Mouse (Mus musculus): ENCODE results near the gene Galnt18. TPM values are rescaled to one million over a fixed set of nuclear protein-coding genes. Genes with fewer than 3 reads are reported as not detected.

Galnt18 gene
- polyA plus RNA-seq, 1 experiment, result 13.6 TPM

- 79% methylated on average over 3 of the region's 3 CpGs for WGBS
- Histone ChIP-seq H3K27ac (ENCODE audit: control insufficient read depth, insufficient read depth, low read length) (no peak overlapping the region), H3K4me1 (replicated peaks; ENCODE audit: control insufficient read depth, insufficient read depth, low read length) (no peaks in the 10 kb centered on the region)
Measured at GRCm38 (mm10) chr7:111699446-111699845, 80.3 kb downstream of the Galnt18 start.

GRCm38 (mm10) chr7:111696226-111696625 lies 83.6 kb downstream of the Galnt18 start:
- no peak overlapping the region for H3K4me3 ChIP-seq (ENCODE audit: control insufficient read depth, insufficient read depth, low read length)
- no peak for DNase-seq

More at GRCm38 (mm10) chr7:111699446-111699845, 80.3 kb downstream of the Galnt18 start:
- no peaks in the 10 kb centered on the region for H3K36me3 ChIP-seq (ENCODE audit: control insufficient read depth, insufficient read depth, low read length)
- H3K27me3 ChIP-seq (ENCODE audit: control insufficient read depth, insufficient read depth, low read length), result no peaks in the 10 kb centered on the region
- DNase-seq, result no peak
- TF ChIP-seq CTCF (IDR thresholded peaks at IDR 0.05; ENCODE audit: borderline replicate concordance, control insufficient read depth, extremely low read depth, insufficient read depth, low read length, poor library complexity), result no peak
- TF ChIP-seq POLR2A (IDR thresholded peaks at IDR 0.05; ENCODE audit: control insufficient read depth, extremely low read depth, insufficient read depth, low read length, poor library complexity), result no peak
- no peak overlapping the region for H3K4me3 ChIP-seq (ENCODE audit: control insufficient read depth, insufficient read depth, low read length)

GRCm38 (mm10) chr7:111694312-111694711 lies 85.5 kb downstream of the Galnt18 start:
- Histone ChIP-seq H3K4me1 (replicated peaks; ENCODE audit: control insufficient read depth, insufficient read depth, low read length) (no peaks in the 10 kb centered on the region), H3K4me3 (ENCODE audit: control insufficient read depth, insufficient read depth, low read length) (no peak overlapping the region), H3K36me3 (ENCODE audit: control insufficient read depth, insufficient read depth, low read length) (no peaks in the 10 kb centered on the region), H3K27ac (ENCODE audit: control insufficient read depth, insufficient read depth, low read length) (no peak overlapping the region), H3K27me3 (ENCODE audit: control insufficient read depth, insufficient read depth, low read length) (no peaks in the 10 kb centered on the region)
- no peak for DNase-seq
- no peak for TF ChIP-seq CTCF (IDR thresholded peaks at IDR 0.05; ENCODE audit: borderline replicate concordance, control insufficient read depth, extremely low read depth, insufficient read depth, low read length, poor library complexity)
- no peak for TF ChIP-seq POLR2A (IDR thresholded peaks at IDR 0.05; ENCODE audit: control insufficient read depth, extremely low read depth, insufficient read depth, low read length, poor library complexity)
- 90% methylated on average over 6 of the region's 6 CpGs for WGBS

More at GRCm38 (mm10) chr7:111696226-111696625, 83.6 kb downstream of the Galnt18 start:
- Histone ChIP-seq H3K27ac (ENCODE audit: control insufficient read depth, insufficient read depth, low read length) (no peak overlapping the region), H3K4me1 (replicated peaks; ENCODE audit: control insufficient read depth, insufficient read depth, low read length) (no peaks in the 10 kb centered on the region), H3K36me3 (ENCODE audit: control insufficient read depth, insufficient read depth, low read length) (no peaks in the 10 kb centered on the region), H3K27me3 (ENCODE audit: control insufficient read depth, insufficient read depth, low read length) (no peaks in the 10 kb centered on the region)
- TF ChIP-seq CTCF (IDR thresholded peaks at IDR 0.05; ENCODE audit: borderline replicate concordance, control insufficient read depth, extremely low read depth, insufficient read depth, low read length, poor library complexity) (no peak), POLR2A (IDR thresholded peaks at IDR 0.05; ENCODE audit: control insufficient read depth, extremely low read depth, insufficient read depth, low read length, poor library complexity) (no peak)

- no peak for DNase-seq
- no peaks in the 10 kb centered on the region for H3K4me1 ChIP-seq (replicated peaks; ENCODE audit: control insufficient read depth, insufficient read depth, low read length)
- 90% methylated on average over 9 of the region's 9 CpGs for WGBS
- H3K27me3 ChIP-seq (ENCODE audit: control insufficient read depth, insufficient read depth, low read length), result no peaks in the 10 kb centered on the region
- no peak overlapping the region for H3K4me3 ChIP-seq (ENCODE audit: control insufficient read depth, insufficient read depth, low read length)
- no peak overlapping the region for H3K27ac ChIP-seq (ENCODE audit: control insufficient read depth, insufficient read depth, low read length)
- no peaks in the 10 kb centered on the region for H3K36me3 ChIP-seq (ENCODE audit: control insufficient read depth, insufficient read depth, low read length)
- TF ChIP-seq CTCF (IDR thresholded peaks at IDR 0.05; ENCODE audit: borderline replicate concordance, control insufficient read depth, extremely low read depth, insufficient read depth, low read length, poor library complexity) (no peak), POLR2A (IDR thresholded peaks at IDR 0.05; ENCODE audit: control insufficient read depth, extremely low read depth, insufficient read depth, low read length, poor library complexity) (no peak)
Measured at GRCm38 (mm10) chr7:111692641-111693261, 87.0 kb downstream of the Galnt18 start.

- H3K27me3 ChIP-seq (ENCODE audit: control insufficient read depth, insufficient read depth, low read length), result no peaks in the 10 kb centered on the region
- H3K4me3 ChIP-seq (ENCODE audit: control insufficient read depth, insufficient read depth, low read length), result no peak overlapping the region
- no peaks in the 10 kb centered on the region for H3K36me3 ChIP-seq (ENCODE audit: control insufficient read depth, insufficient read depth, low read length)
- WGBS, result 99% methylated on average over 3 of the region's 3 CpGs
- H3K4me1 ChIP-seq (replicated peaks; ENCODE audit: control insufficient read depth, insufficient read depth, low read length), result no peaks in the 10 kb centered on the region
- no peak for TF ChIP-seq CTCF (IDR thresholded peaks at IDR 0.05; ENCODE audit: borderline replicate concordance, control insufficient read depth, extremely low read depth, insufficient read depth, low read length, poor library complexity)
- DNase-seq, result no peak
- no peak overlapping the region for H3K27ac ChIP-seq (ENCODE audit: control insufficient read depth, insufficient read depth, low read length)
Measured at GRCm38 (mm10) chr7:111680108-111680507, 99.7 kb downstream of the Galnt18 start.

GRCm38 (mm10) chr7:111676483-111676882 lies 103.3 kb downstream of the Galnt18 start:
- 85% methylated on average over 3 of the region's 3 CpGs for WGBS
- H3K4me3 ChIP-seq (ENCODE audit: control insufficient read depth, insufficient read depth, low read length), result no peak overlapping the region
- H3K27me3 ChIP-seq (ENCODE audit: control insufficient read depth, insufficient read depth, low read length), result no peaks in the 10 kb centered on the region
- DNase-seq, result no peak
- H3K36me3 ChIP-seq (ENCODE audit: control insufficient read depth, insufficient read depth, low read length), result no peaks in the 10 kb centered on the region
- no peak overlapping the region for H3K27ac ChIP-seq (ENCODE audit: control insufficient read depth, insufficient read depth, low read length)
- no peaks in the 10 kb centered on the region for H3K4me1 ChIP-seq (replicated peaks; ENCODE audit: control insufficient read depth, insufficient read depth, low read length)
- no peak for TF ChIP-seq CTCF (IDR thresholded peaks at IDR 0.05; ENCODE audit: borderline replicate concordance, control insufficient read depth, extremely low read depth, insufficient read depth, low read length, poor library complexity)

- Histone ChIP-seq H3K27ac (ENCODE audit: control insufficient read depth, insufficient read depth, low read length) (no peak overlapping the region), H3K4me1 (replicated peaks; ENCODE audit: control insufficient read depth, insufficient read depth, low read length) (no peaks in the 10 kb centered on the region), H3K4me3 (ENCODE audit: control insufficient read depth, insufficient read depth, low read length) (no peak overlapping the region), H3K27me3 (ENCODE audit: control insufficient read depth, insufficient read depth, low read length) (no peaks in the 10 kb centered on the region), H3K36me3 (ENCODE audit: control insufficient read depth, insufficient read depth, low read length) (no peaks in the 10 kb centered on the region)
- no peak for TF ChIP-seq POLR2A (IDR thresholded peaks at IDR 0.05; ENCODE audit: control insufficient read depth, extremely low read depth, insufficient read depth, low read length, poor library complexity)
- TF ChIP-seq CTCF (IDR thresholded peaks at IDR 0.05; ENCODE audit: borderline replicate concordance, control insufficient read depth, extremely low read depth, insufficient read depth, low read length, poor library complexity), result no peak
- no peak for DNase-seq
- 76% methylated on average over 4 of the region's 4 CpGs for WGBS
Measured at GRCm38 (mm10) chr7:111672467-111672866, 107.3 kb downstream of the Galnt18 start.
